Mouse (Mus musculus) lung, adult 2 months (tissue): ENCODE results near the gene Defb45. TPM values are rescaled to one million over a fixed set of nuclear protein-coding genes. Genes with fewer than 3 reads are reported as not detected.

Source experiments
- DNase-seq: peaks from one replicate; pipeline ENCODE4 v3.0.0; 2022
- H3K4me1 ChIP-seq: fragments of 200-500 bp; 2 replicates; pipeline ENCODE4 v1.6.1; 2011; ENCODE audit warnings: low read length; ENCODE audit not compliant: control insufficient read depth, insufficient read depth
- H3K4me3 ChIP-seq: fragments of 200-500 bp; replicated peaks from 2 replicates; pipeline ENCODE3; 2011; ENCODE audit warnings: low read depth, mild to moderate bottlenecking, control low read depth, low read length; ENCODE audit errors: extremely low read depth
- CTCF ChIP-seq: fragments of 200-500 bp; IDR thresholded peaks from 2 replicates; pipeline ENCODE4 v1.5.1; 2011; ENCODE audit warnings: mild to moderate bottlenecking, low read length, control low read depth; ENCODE audit not compliant: insufficient read depth
- POLR2A ChIP-seq: fragments of 200-500 bp; IDR thresholded peaks from 2 replicates; pipeline ENCODE4 v1.6.1; 2011; ENCODE audit warnings: low read depth, mild to moderate bottlenecking, control low read depth, low read length, borderline replicate concordance; ENCODE audit errors: extremely low read depth
- WGBS: fragments of 180-500 bp; shearing (Covaris S2); methylation state at CpG from one replicate; pipeline ENCODE4 v1.1.7; 2018; 5-methylcytosine and 5-hydroxymethylcytosine counted together
- polyA plus RNA-seq: library from polyadenylated mRNA; depleted of rRNA; stranded (reverse); fragments of >200 nt; gene quantifications from 2 replicates; pipeline ENCODE4 v1.2.3, GENCODE M21; 2012

The Defb45 gene
- polyA plus RNA-seq, 1 experiment = not detected

DNA sequence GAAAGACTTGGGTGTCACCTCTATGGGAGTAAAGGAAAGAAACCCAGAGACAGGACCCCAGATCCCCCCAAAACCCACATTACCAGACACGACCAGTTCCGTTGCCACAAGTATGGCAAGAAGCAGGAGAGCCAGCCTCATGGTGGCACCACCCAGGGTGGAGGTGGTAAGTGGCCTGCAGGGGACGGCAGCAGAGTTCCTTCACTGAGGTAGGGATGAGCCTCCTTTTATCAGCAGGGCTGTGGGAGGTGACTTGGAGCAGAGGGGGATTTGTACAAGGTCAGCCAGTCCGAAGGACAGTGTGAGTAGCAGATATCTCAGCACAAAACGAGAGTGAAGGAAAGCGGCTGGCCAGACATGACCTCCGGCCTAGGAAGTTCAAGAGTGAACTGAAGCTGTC is 19.1 kb downstream of the Defb45 start, which contains the start of gene Defb19:
TSS of gene Defb19 (minus strand) at position 206 of the 400 bp plus-strand sequence.
- no peak for DNase-seq
- no peak for TF ChIP-seq POLR2A
- TF ChIP-seq CTCF = no peak
- Histone ChIP-seq H3K4me1 (no peaks in the 10 kb centered on the region), H3K4me3 (no peak within 1 kb of the TSS)
- WGBS = 67% methylated on average over 7 of the region's 7 CpGs

DNA sequence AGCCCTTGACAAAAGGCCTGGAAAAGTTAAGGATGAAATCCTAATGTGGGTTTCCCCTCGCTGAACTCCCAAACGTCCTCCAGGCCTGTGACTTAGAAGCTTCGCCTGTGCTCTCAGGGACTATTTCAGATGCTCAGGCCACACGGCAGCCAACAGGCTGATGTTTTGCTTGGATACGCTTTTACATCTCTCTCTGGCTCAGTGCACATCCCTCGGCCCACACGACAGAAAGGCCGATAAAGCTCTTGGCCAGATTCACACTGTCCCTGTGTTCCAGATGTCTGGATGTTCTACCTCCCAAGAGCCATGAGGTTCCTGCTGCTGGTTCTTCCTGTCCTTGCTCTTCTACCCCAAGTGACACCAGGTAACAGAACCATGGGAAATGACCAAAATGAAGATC is 25.7 kb downstream of the Defb45 start:
- 84% methylated on average over 8 of the region's 8 CpGs for WGBS

DNA sequence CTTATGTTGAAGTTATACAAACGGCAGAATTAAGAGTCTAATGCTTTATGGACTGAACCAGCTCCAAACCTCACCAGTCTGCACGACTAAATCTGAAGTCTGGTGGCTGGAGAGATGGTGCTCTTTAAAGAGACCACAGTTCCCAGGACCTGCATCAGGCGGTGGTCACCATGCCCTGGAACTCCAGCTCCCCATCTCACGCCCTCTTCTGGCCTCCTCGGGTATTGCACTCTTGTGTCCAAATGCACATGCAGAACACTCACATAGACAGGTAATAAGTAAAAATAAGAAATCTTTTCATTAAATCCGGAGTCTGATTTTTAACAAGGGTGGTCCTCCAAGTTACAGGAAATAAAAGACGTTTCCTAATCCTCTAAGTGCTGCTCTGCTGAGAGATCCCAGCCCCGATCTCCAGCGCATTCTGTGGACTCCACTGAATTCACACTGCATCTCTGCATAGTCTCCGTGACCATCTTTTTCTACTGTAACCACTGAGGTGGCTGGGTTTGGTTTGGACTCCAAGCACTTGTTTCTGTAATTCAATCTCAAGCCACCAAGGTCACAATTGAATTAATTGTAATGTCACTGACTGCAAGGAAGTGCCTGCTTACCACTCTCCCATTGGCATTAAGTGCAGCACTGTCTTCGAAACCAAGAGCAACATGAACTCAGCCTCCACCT is 26.9 kb downstream of the Defb45 start, which contains the start of gene Defb21:
TSS of gene Defb21 (plus strand) at position 631 of the 681 bp plus-strand sequence.
- Histone ChIP-seq H3K4me3 (no peak within 1 kb of the TSS), H3K4me1 (no peaks in the 10 kb centered on the region)
- 58% methylated on average over 11 of the region's 11 CpGs for WGBS
- DNase-seq = no peak
- TF ChIP-seq CTCF (0 out of 2 replicates have a peak, but pooled peaks have one; percentile 17), POLR2A (no peak)

More for the DNA sequence above, 25.7 kb downstream of the Defb45 start:
- no peaks in the 10 kb centered on the region for H3K4me1 ChIP-seq
- H3K4me3 ChIP-seq = no peak overlapping the region
- no peak for DNase-seq
- TF ChIP-seq POLR2A (no peak), CTCF (no peak)

DNA sequence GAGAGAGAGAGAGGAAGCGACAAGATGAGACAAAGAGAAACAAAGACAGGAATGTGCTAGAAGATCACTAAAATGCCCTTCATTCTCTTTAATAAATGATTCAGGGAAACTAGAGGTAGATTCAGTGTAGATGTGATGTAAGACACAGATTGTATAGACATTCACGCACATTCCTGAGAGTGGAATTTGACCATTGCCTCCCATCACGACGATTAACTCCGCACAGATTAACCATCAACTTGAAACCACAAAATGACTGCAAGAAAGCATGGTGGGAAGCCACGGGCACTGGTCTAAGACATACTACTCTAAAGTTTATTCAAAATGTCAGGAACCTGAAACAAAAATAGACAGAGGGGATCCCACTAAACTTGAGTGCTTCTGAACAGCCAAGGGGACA is 28.9 kb downstream of the Defb45 start:
- TF ChIP-seq CTCF (no peak), POLR2A (no peak)
- no peak overlapping the region for H3K4me3 ChIP-seq
- no peak for DNase-seq
- H3K4me1 ChIP-seq = no peaks in the 10 kb centered on the region
- WGBS = 62% methylated on average over 6 of the region's 6 CpGs

DNA sequence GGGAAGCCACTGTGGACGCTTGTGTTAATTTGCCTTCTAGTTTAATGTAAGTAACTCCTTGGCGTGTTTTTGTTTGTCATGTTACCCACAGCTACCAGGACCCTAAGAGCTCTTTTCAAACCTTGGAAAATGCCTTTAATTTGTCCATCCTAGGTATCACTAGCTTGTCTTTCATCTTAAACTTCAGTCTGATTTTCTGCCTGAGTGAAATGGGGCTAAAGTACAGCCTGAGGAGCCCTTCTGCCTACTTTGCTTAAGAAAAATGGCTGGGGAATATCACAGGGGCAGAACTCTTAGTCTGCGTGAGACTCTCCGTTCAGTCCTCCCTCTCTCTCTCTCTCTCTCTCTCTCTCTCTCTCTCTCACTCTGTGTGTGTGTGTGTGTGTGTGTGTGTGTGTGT is 29.3 kb downstream of the Defb45 start:
- DNase-seq = no peak
- Histone ChIP-seq H3K4me1 (no peaks in the 10 kb centered on the region), H3K4me3 (no peak overlapping the region)
- TF ChIP-seq CTCF (no peak), POLR2A (no peak)
- WGBS = 77% methylated on average over 4 of the region's 4 CpGs

DNA sequence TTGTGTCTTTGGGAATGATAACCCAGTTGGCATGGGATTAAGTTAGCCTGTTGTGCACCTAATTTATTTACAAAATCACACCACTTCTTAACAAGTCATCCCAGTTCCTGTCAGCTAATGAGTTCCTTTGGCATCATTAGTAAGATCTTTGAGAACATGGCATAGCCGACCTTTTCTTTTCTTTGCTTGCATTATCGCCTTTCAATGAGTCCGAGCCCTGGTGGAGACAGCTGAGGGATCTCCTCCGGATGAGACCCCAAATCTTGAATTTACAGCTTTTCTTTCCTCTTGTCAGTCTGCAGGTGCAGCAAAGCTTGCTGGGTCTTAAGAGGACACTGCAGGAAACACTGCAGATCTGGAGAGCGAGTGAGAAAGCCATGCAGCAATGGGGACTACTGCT is 30.2 kb downstream of the Defb45 start, which contains the start of gene Gm17416:
TSS of gene Gm17416 (plus strand) at position 301 of the 400 bp plus-strand sequence.
- WGBS = 85% methylated on average over 5 of the region's 5 CpGs
- no peak for TF ChIP-seq POLR2A
- no peak for TF ChIP-seq CTCF

DNA sequence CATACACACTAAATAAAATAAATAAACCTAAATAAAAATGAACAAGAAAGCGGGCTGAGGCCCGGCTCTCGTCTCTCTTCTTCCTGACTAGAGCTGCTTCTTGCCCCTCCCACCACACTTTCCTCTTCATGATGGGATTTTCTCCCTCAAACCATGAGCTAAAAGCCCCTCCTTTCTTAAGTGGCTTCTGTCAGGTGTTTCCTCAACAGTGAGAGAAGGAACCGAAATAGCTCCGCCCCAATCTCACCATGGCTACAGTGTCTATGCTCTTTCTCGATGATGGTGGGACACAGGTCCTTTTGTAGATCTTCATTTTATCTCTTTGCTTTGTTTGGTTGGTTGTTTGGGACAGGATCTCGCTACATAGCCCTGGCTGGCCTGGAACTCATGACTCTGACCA is 42.5 kb downstream of the Defb45 start:
- 67% methylated on average over 7 of the region's 7 CpGs for WGBS
- no peak overlapping the region for H3K4me3 ChIP-seq
- H3K4me1 ChIP-seq = no peaks in the 10 kb centered on the region
- no peak for DNase-seq
- TF ChIP-seq POLR2A = no peak
- TF ChIP-seq CTCF = no peak

More for the DNA sequence above, 30.2 kb downstream of the Defb45 start, which contains the start of gene Gm17416:
- no peak for DNase-seq
- Histone ChIP-seq H3K4me3 (no peak within 1 kb of the TSS), H3K4me1 (no peaks in the 10 kb centered on the region)

DNA sequence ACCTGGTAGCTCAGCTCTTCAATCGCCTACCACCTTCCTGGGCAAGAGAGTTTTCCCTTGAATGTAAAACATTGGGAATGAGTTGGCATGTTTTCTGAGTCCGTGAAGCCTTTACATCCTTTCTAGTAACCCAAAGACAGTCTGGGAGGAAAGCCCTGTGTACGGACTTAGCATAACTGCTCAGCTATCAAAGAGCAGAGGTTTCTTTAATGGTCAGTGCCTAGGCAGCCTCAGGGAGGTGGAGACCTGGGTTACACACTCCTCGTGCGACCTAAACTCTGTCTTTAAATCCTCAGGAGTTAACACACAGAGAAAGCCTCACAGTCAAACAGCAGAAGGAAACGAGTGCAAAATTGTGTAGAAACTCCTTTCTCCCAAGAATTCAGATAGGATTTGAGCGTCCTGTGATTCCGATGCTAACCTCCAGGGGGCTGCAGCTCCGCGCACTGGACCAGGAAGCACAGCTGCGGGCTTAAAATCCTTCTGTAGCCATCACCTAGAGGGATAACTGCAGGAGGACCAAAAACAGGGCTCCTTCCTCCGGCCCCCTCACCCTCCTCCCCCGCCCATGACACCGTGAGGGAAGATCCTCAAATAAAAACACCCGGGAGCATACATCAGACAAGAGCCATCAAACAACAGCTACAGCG is 45.3 kb downstream of the Defb45 start:
- DNase-seq = peak; percentile 11
- TF ChIP-seq POLR2A (no peak), CTCF (peak; percentile 72)
- no peak overlapping the region for H3K4me3 ChIP-seq
- H3K4me1 ChIP-seq = no peaks in the 10 kb centered on the region
- WGBS = 12% methylated on average over 16 of the region's 16 CpGs

DNA sequence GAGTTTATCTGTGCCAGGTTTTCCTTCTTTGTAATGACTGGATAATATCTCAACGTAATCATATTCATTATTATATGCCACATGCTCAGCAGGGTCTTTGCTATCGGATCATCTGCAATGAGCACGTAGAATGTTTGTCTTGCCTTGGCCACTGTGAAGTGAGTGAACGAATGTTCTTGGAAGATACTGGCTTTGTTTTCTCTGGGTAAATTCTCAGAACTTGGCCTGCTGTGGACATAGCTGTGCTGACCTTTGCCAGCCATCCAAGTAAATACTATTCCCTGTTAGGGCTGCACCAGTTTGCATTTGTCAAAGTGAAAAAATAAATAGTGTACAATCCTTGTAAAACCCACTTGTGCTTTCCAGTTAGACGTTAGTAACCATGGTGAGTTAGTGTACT is 51.1 kb downstream of the Defb45 start:
- no peak for TF ChIP-seq CTCF
- no peak for TF ChIP-seq POLR2A
- WGBS = 49% methylated on average over 5 of the region's 5 CpGs
- Histone ChIP-seq H3K4me1 (no peaks in the 10 kb centered on the region), H3K4me3 (no peak overlapping the region)
- no peak for DNase-seq

DNA sequence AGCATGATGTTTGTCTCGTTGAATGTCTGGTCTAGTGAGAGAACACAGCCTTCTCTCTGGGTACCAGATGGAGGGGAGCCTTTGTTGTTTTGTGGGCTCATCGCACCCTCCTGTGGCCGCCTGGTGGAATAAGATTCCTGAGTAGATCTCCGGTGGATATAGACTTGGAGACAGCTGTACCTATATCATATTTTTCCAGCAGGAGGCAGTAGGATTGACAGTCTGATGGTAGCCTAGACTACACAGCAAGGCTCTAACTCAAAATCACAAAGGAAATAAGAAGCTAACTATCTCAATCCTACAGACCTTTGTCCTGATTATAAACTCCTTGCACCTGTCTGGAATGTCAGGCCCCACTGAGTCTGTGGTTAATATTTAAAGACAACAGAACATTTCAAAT is 54.5 kb downstream of the Defb45 start:
- TF ChIP-seq CTCF (peak; percentile 26; the same call in 1 of the 2 replicates), POLR2A (no peak)
- no peak overlapping the region for H3K4me3 ChIP-seq
- no peaks in the 10 kb centered on the region for H3K4me1 ChIP-seq
- 11% methylated on average over 4 of the region's 4 CpGs for WGBS
- DNase-seq = no peak
